Mouse (Mus musculus): ENCODE data around the gene Inpp4a. TPM values are rescaled to one million over a fixed set of nuclear protein-coding genes. Genes with fewer than 3 reads are reported as not detected.

The Inpp4a gene
- polyA plus RNA-seq, 1 experiment from 2014 or later, result 12.7 TPM

- Histone ChIP-seq H3K4me2 (ENCODE audit: low read depth, low read length) (no peak overlapping the region), H3K27me3 (ENCODE audit: control insufficient read depth, insufficient read depth, low read length) (no peaks in the 10 kb centered on the region), H3K4me1 (ENCODE audit: control insufficient read depth, insufficient read depth, low read length) (no peaks in the 10 kb centered on the region), H3K9ac (ENCODE audit: low read length) (no peak overlapping the region), H3K9me3 (replicated peaks; ENCODE audit: control insufficient read depth, low read length) (no peaks in the 10 kb centered on the region), H3K4me3 (ENCODE audit: low read length) (no peak overlapping the region), H3K27ac (ENCODE audit: low read length) (no peak overlapping the region), H3K36me3 (ENCODE audit: control insufficient read depth, insufficient read depth) (peaks cover 5% of the 10 kb centered on the region; the same call in 1 of the 2 replicates)
- WGBS, result 91% methylated on average over 5 of the region's 5 CpGs
- no peak for ATAC-seq (replicated peaks; ENCODE audit: extremely low read depth, insufficient read depth, low FRiP score)
Observed at GRCm38 (mm10) chr1:37378095-37378494, 78.4 kb downstream of the Inpp4a start.

- Histone ChIP-seq H3K27me3 (ENCODE audit: control insufficient read depth, insufficient read depth, low read length) (no peaks in the 10 kb centered on the region), H3K4me3 (ENCODE audit: low read length) (no peak overlapping the region), H3K36me3 (ENCODE audit: control insufficient read depth, insufficient read depth) (peaks cover 5% of the 10 kb centered on the region; the same call in 1 of the 2 replicates), H3K27ac (ENCODE audit: low read length) (no peak overlapping the region), H3K9me3 (replicated peaks; ENCODE audit: control insufficient read depth, low read length) (no peaks in the 10 kb centered on the region), H3K4me2 (ENCODE audit: low read depth, low read length) (no peak overlapping the region), H3K9ac (ENCODE audit: low read length) (no peak overlapping the region), H3K4me1 (ENCODE audit: control insufficient read depth, insufficient read depth, low read length) (peaks cover 8% of the 10 kb centered on the region)
- WGBS, result 61% methylated on average over 4 of the region's 4 CpGs
- no peak for ATAC-seq (replicated peaks; ENCODE audit: extremely low read depth, insufficient read depth, low FRiP score)
Observed at GRCm38 (mm10) chr1:37379536-37379935, 79.9 kb downstream of the Inpp4a start.

GRCm38 (mm10) chr1:37380913-37381312 is 81.2 kb downstream of the Inpp4a start:
- Histone ChIP-seq H3K36me3 (ENCODE audit: control insufficient read depth, insufficient read depth) (peaks cover 5% of the 10 kb centered on the region; the same call in 1 of the 2 replicates), H3K4me3 (ENCODE audit: low read length) (no peak overlapping the region), H3K27me3 (ENCODE audit: control insufficient read depth, insufficient read depth, low read length) (no peaks in the 10 kb centered on the region), H3K9ac (ENCODE audit: low read length) (no peak overlapping the region), H3K4me1 (ENCODE audit: control insufficient read depth, insufficient read depth, low read length) (peaks cover 14% of the 10 kb centered on the region), H3K9me3 (replicated peaks; ENCODE audit: control insufficient read depth, low read length) (no peaks in the 10 kb centered on the region), H3K4me2 (ENCODE audit: low read depth, low read length) (no peak overlapping the region), H3K27ac (ENCODE audit: low read length) (no peak overlapping the region)
- no peak for ATAC-seq (replicated peaks; ENCODE audit: extremely low read depth, insufficient read depth, low FRiP score)
- WGBS, result 80% methylated on average over 5 of the region's 5 CpGs

GRCm38 (mm10) chr1:37384304-37384703 is 84.6 kb downstream of the Inpp4a start:
- peaks cover 28% of the 10 kb centered on the region for H3K4me1 ChIP-seq (ENCODE audit: control insufficient read depth, insufficient read depth, low read length)
- H3K27me3 ChIP-seq (ENCODE audit: control insufficient read depth, insufficient read depth, low read length), result no peaks in the 10 kb centered on the region
- no peak overlapping the region for H3K4me2 ChIP-seq (ENCODE audit: low read depth, low read length)
- WGBS, result 49% methylated on average over 3 of the region's 3 CpGs
- no peaks in the 10 kb centered on the region for H3K9me3 ChIP-seq (replicated peaks; ENCODE audit: control insufficient read depth, low read length)
- no peak overlapping the region for H3K9ac ChIP-seq (ENCODE audit: low read length)
- H3K4me3 ChIP-seq (ENCODE audit: low read length), result no peak overlapping the region
- H3K36me3 ChIP-seq (ENCODE audit: control insufficient read depth, insufficient read depth), result peaks cover 5% of the 10 kb centered on the region; the same call in 1 of the 2 replicates
- ATAC-seq (replicated peaks; ENCODE audit: extremely low read depth, insufficient read depth, low FRiP score), result peak; percentile 60; the same call in 1 of the 2 replicates
- H3K27ac ChIP-seq (ENCODE audit: low read length), result peak overlapping the region; percentile 56; the same call in 1 of the 2 replicates

DNA sequence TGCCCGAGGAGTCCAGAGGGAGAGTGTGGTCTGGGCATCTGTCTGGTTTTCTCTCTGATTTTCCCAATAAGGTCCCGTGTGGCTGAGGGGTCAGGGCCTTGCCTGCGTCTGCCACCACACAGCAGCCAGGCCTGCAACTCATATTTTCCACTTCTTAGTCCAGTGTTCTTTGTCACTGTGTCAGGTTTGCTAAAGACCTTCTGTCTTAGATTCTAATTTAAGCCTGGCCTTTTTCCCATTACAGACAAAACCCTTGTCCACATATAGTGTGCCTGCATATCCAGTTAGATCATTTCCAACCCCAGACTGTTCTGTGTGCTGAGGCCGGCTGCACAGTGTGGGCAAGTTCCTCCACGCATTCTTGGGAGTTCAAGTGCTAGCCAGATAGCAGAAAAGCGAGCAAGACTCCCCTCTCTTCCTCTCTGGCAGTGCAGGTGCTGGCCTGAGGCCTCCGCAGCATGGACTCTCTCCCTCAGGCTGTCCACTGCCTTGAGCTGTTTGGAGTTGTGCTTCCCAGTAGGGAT is 86.8 kb downstream of the Inpp4a start:
- 29% methylated on average over 7 of the region's 7 CpGs for whole genome bisulfite sequencing
- no peaks in the 10 kb centered on the region for H3K9me3 ChIP-seq (replicated peaks; ENCODE audit: control insufficient read depth, low read length)

DNA sequence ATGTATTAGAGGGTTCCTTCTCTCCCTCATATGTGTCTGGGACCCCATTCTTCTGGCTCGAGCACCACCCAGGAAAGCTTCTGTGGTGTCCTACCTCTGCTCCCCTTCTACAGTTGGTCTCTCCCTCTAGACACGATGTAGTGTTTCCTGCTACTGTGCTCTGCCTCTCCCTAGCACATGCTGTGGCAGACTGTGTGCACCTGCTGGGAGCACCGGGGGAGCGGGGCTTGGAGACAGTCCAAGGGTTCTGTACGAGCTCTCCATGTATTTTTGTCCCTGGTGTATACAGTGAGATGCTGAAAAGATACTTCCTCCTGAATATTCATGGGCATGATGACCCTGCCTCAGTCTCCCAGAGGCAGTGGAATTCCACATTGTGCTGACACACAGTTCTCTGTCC is 93.5 kb downstream of the Inpp4a start:
- H3K9me3 ChIP-seq (replicated peaks; ENCODE audit: control insufficient read depth, low read length), result no peaks in the 10 kb centered on the region
- WGBS, result 58% methylated on average over 5 of the region's 5 CpGs
- H3K4me1 ChIP-seq (ENCODE audit: control insufficient read depth, insufficient read depth, low read length), result no peaks in the 10 kb centered on the region
- no peak overlapping the region for H3K4me2 ChIP-seq (ENCODE audit: low read depth, low read length)
- no peak overlapping the region for H3K4me3 ChIP-seq (ENCODE audit: low read length)
- no peak overlapping the region for H3K9ac ChIP-seq (ENCODE audit: low read length)
- no peaks in the 10 kb centered on the region; the same call in none of the 2 replicates for H3K36me3 ChIP-seq (ENCODE audit: control insufficient read depth, insufficient read depth)
- no peak for ATAC-seq (replicated peaks; ENCODE audit: extremely low read depth, insufficient read depth, low FRiP score)
- no peaks in the 10 kb centered on the region for H3K27me3 ChIP-seq (ENCODE audit: control insufficient read depth, insufficient read depth, low read length)
- H3K27ac ChIP-seq (ENCODE audit: low read length), result no peak overlapping the region

More for the DNA sequence above, 86.8 kb downstream of the Inpp4a start:
- H3K27ac ChIP-seq (ENCODE audit: low read length), result peak overlapping the region; percentile 80
- no peaks in the 10 kb centered on the region; the same call in 1 of the 2 replicates for H3K36me3 ChIP-seq (ENCODE audit: control insufficient read depth, insufficient read depth)
- peaks cover 28% of the 10 kb centered on the region for H3K4me1 ChIP-seq (ENCODE audit: control insufficient read depth, insufficient read depth, low read length)
- ATAC-seq (replicated peaks; ENCODE audit: extremely low read depth, insufficient read depth, low FRiP score), result peak; percentile 66
- H3K4me3 ChIP-seq (ENCODE audit: low read length), result no peak overlapping the region
- H3K4me2 ChIP-seq (ENCODE audit: low read depth, low read length), result peak overlapping the region; percentile 1; the same call in 1 of the 2 replicates
- no peaks in the 10 kb centered on the region for H3K27me3 ChIP-seq (ENCODE audit: control insufficient read depth, insufficient read depth, low read length)
- H3K9ac ChIP-seq (ENCODE audit: low read length), result no peak overlapping the region

GRCm38 (mm10) chr1:37396481-37396880 is 96.8 kb downstream of the Inpp4a start:
- Histone ChIP-seq H3K9me3 (replicated peaks; ENCODE audit: control insufficient read depth, low read length) (no peaks in the 10 kb centered on the region), H3K27ac (ENCODE audit: low read length) (no peak overlapping the region), H3K4me2 (ENCODE audit: low read depth, low read length) (no peak overlapping the region), H3K4me3 (ENCODE audit: low read length) (no peak overlapping the region), H3K9ac (ENCODE audit: low read length) (no peak overlapping the region), H3K36me3 (ENCODE audit: control insufficient read depth, insufficient read depth) (no peaks in the 10 kb centered on the region; the same call in 1 of the 2 replicates), H3K4me1 (ENCODE audit: control insufficient read depth, insufficient read depth, low read length) (peaks cover 12% of the 10 kb centered on the region), H3K27me3 (ENCODE audit: control insufficient read depth, insufficient read depth, low read length) (no peaks in the 10 kb centered on the region)
- ATAC-seq (replicated peaks; ENCODE audit: extremely low read depth, insufficient read depth, low FRiP score), result no peak
- WGBS, result 73% methylated on average over 1 of the region's 1 CpGs

DNA sequence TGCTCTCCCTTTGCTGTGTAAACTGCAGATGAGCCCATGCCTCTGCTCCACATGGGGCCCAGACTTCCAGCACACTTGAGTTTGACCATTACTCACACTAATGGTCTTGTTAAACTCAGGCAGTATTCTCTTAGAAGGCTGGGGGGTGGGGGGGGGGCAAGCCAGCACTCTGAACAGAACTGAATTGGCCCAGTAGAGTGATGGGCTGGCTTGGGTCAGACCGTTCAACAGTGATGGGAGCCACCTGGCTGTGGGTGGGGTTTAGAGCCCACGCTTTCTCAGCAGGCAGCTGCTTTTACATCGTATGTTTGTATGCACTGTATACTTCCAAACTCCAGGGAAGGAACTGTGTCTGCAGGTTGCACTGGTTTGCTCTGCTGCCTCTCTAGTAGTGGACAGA is 99.3 kb downstream of the Inpp4a start:
- peak overlapping the region; percentile 54 for H3K27ac ChIP-seq (ENCODE audit: low read length)
- 54% methylated on average over 3 of the region's 3 CpGs for WGBS
- no peak for ATAC-seq (replicated peaks; ENCODE audit: extremely low read depth, insufficient read depth, low FRiP score)

GRCm38 (mm10) chr1:37399734-37400133 is 100.1 kb downstream of the Inpp4a start:
- Histone ChIP-seq H3K27ac (ENCODE audit: low read length) (peak overlapping the region; percentile 54), H3K27me3 (ENCODE audit: control insufficient read depth, insufficient read depth, low read length) (no peaks in the 10 kb centered on the region), H3K4me1 (ENCODE audit: control insufficient read depth, insufficient read depth, low read length) (peaks cover 12% of the 10 kb centered on the region), H3K9ac (ENCODE audit: low read length) (no peak overlapping the region), H3K4me3 (ENCODE audit: low read length) (no peak overlapping the region), H3K36me3 (ENCODE audit: control insufficient read depth, insufficient read depth) (no peaks in the 10 kb centered on the region; the same call in 1 of the 2 replicates), H3K4me2 (ENCODE audit: low read depth, low read length) (peak overlapping the region; percentile 40; the same call in 1 of the 2 replicates), H3K9me3 (replicated peaks; ENCODE audit: control insufficient read depth, low read length) (no peaks in the 10 kb centered on the region)
- peak; percentile 16; the same call in 1 of the 2 replicates for ATAC-seq (replicated peaks; ENCODE audit: extremely low read depth, insufficient read depth, low FRiP score)
- 37% methylated on average over 8 of the region's 8 CpGs for WGBS

More for the DNA sequence above, 99.3 kb downstream of the Inpp4a start:
- Histone ChIP-seq H3K36me3 (ENCODE audit: control insufficient read depth, insufficient read depth) (no peaks in the 10 kb centered on the region; the same call in 1 of the 2 replicates), H3K4me3 (ENCODE audit: low read length) (no peak overlapping the region), H3K9me3 (replicated peaks; ENCODE audit: control insufficient read depth, low read length) (no peaks in the 10 kb centered on the region), H3K9ac (ENCODE audit: low read length) (no peak overlapping the region), H3K4me1 (ENCODE audit: control insufficient read depth, insufficient read depth, low read length) (peaks cover 12% of the 10 kb centered on the region), H3K4me2 (ENCODE audit: low read depth, low read length) (no peak overlapping the region), H3K27me3 (ENCODE audit: control insufficient read depth, insufficient read depth, low read length) (no peaks in the 10 kb centered on the region)
